Mouse (Mus musculus) retina, postnatal 7 days (tissue): ENCODE measurements around the gene Sft2d2.

Experiments used
- DNase-seq: peaks from one replicate; pipeline ENCODE4 v3.0.0-alpha.2; 2012; ENCODE audit warnings: low read depth, low spot score

The Sft2d2 gene

DNA sequence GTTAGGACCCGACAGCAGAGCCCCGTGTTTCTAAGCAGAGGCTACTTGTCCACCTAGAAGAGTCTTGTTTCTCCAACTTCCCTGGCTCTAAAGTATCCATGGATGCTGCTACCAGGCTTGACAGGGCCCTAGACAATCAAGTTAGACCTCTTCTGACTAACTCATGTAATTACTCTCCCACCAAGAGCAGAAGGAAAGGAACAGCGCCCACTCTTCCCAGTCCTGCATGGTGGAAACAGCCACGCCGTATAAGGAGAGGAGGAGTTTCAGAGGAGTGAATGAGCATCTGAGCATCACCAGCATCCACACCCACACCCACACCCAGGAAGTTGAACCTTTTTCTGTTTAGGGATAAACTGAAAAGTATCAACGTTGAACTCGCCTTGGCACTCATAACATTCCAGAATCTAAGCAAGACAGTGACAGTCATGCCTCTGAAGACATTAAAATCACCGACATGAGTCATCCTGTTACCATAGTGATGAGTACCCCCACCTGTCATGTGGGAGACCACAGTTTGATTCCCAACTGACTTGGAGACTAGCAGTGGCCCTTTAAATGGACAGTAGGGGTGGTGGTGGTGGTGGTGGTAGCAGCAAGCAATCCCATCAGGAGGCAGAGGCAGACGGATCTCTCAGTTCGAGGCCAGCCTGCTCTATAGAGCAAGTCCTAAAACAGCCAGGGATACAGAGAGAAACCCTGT is 3.5 kb downstream of the Sft2d2 start:
- DNase-seq: no peak

GRCm38 (mm10) chr1:165190068-165190467 is 4.2 kb downstream of the Sft2d2 start:
- DNase-seq: no peak

DNA sequence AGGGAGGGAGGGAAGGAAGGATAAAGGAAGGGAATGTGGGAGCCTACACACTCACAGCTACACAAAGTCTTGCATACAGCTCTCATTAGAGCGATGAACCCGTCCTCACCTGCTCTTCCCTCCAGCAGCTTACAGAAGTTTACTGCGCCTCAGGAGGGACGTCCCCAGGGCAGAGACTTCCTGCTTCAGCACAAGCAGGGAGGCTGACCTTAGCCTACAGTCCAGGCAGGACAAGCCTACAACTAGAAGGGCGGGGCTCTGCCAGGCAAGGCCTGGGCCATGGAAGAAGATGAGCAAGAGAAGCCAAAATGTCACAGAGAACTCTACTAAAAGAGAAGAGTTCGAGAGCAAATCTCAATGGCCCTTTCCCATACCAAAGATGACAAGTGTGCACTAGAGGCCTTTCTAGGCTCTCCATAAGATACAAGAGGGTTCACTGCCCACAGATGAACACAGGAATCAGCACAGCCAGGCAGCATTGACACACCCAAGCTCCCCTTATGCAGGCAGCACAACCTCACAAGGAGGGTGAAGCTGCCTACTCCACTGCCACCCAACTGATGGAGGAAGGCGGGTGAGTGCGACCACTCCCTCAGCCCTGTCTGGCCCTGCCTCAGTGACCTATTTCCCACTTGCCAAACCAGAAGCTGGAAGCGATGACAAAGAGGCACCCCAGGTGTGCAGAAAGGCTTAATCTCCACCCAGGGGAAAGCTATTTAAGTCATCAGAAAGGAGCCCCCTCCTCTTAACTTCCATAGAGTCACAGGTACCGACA is 5.2 kb downstream of the Sft2d2 start:
- no peak for DNase-seq

GRCm38 (mm10) chr1:165187357-165187756 is 6.9 kb downstream of the Sft2d2 start:
- no peak for DNase-seq

DNA sequence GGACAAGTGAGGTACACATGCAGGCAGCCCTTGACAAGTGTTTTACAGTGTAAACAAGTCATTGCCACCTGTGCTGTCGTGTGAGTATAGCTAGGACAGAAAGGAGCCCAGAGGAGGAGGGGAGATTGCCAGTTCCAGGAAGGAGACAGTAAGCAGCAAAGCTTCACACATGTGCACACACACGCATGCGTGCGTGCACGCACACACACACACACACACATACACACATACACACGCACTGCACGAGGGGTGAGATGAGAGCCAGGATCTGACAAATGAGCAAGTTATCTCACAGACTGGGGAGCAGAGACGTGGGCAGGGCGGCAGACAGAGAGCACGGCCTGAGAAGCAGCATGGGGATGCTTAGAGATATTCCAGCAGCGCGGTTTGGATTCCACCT is 7.7 kb downstream of the Sft2d2 start:
- no peak for DNase-seq

DNA sequence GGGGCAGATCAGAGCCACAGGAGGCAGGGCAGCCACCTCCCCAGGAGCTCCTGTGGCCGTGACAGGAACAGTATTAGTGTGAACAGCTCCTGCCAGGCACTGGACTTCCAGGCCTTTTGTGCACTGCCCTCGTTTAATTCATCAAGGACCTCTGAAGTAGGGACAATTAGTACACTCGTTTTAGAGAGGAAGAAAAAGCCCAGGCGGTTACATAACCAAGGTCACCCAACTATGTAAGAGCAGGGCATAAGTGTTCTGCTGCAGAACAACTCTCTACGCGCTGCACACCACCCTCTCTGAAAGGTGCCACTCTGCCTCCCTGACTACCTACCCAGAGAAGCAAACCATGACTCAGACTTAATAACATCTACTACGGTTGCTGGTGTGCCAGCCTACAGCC is 9.1 kb downstream of the Sft2d2 start:
- DNase-seq: no peak

GRCm38 (mm10) chr1:165184178-165184577 is 10.1 kb downstream of the Sft2d2 start:
- no peak for DNase-seq

DNA sequence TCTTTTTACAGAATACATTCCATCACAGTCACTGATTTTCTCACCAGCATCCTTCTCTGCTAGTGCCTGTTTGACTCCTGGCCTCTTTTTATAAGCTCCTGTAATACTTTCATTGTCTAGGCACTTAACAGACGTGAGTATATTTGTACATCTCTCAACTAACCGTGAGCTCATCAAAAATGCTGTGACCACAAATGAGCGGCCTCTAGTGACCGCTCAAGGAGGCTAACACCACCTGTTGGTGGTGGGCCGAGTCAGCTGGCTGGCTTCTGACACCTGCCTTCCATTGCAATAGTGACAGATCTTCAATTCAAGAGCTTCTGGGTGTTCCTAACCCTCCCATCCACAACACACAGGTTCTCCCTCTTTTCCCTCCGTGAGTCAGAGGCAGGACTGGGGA is 10.8 kb downstream of the Sft2d2 start:
- no peak for DNase-seq

DNA sequence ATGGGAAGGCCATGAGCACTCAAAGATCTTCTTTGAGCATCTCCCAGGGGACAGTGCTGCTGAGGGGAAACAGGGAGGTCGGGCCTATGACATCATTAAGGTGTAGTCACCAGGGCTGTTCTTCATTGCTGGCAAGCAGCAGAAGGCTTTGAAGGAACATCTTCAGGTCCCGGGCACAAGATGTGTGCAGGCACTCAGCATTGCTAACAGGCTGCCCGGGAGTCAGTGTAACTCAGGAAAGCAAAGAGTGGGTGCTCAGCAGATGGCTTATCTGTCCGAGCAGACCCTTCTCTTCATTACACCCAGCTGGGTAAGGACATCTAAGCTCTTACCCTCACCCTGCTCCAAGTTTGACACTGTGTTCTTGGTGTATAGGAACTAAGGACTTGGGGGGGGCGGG is 14.9 kb downstream of the Sft2d2 start:
- DNase-seq: no peak

DNA sequence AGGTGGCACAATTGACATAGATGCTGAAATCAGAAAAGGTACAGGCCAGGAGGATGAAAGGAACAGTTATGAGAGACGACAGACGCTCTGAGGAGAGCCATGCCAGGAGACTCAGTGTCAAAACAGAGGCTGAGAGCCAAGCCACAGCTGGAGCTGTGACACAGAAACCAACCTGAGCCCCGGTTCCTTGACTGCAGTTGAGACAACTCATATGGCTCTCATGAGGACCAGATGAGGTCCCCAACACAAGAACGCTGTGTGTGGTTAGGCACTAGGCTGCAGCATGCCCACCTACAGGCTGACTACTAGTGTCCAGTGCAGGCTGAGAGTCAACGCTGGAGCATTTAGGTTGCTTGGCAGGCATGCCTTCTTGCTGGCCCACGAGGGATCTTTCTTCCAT is 16.2 kb downstream of the Sft2d2 start:
- DNase-seq: no peak

DNA sequence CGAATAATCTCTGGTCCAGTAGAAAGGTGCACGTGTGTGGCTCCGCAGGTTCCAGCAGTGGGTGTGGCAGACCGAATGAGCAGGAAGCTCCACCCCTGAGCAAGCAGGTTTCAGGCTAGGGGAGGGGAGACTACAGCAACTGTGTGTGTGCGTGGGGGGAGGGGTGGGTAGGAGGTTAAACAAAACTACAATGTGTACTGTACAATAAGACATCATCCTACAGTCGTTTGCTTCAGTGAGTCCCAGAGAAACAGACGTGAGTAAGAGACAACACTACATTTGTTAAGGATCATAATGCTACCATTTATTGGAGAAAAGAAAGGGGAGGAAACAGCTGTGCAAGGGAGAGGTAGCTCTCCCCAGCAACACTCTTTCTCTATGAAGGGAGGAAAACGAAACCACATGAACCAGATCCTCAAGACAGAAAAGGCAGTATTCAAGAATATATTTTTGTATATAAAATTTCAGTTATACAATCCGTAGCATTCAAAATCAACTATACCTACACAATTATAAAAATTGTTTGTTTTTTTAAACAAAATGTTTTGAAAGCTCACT is 20.1 kb downstream of the Sft2d2 start:
- no peak for DNase-seq

- DNase-seq: no peak
These were observed 23.0 kb downstream of the Sft2d2 start for GRCm38 (mm10) chr1:165171277-165171676.

GRCm38 (mm10) chr1:165170157-165170556 is 24.1 kb downstream of the Sft2d2 start:
- DNase-seq: no peak

DNA sequence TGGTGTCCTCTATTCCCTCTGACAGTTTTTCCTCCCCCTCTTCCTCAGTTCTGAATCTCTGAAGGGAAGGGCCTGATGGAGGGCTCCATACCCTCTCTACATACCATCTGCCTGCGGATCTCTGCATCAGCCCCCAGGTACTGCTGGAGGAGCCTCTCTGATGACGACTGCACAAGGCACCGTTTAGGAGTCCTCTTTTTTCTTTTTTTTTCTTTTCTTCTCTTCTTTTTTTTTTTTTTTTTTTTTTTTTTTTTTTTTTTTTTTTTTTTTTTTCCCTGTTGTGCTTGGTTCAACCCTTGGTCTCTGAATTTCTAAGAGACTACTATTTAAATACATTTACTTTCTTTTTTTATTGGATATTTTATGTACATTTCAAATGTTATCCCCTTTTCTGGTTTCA is 24.8 kb downstream of the Sft2d2 start:
- DNase-seq: no peak

- DNase-seq: no peak
These were observed 29.3 kb downstream of the Sft2d2 start for GRCm38 (mm10) chr1:165164920-165165319.

GRCm38 (mm10) chr1:165160723-165161405 is 33.4 kb downstream of the Sft2d2 start, which contains the start of gene Tbx19:
Tbx19 (minus strand) TSS chr1:165160773.
- DNase-seq: no peak

DNA sequence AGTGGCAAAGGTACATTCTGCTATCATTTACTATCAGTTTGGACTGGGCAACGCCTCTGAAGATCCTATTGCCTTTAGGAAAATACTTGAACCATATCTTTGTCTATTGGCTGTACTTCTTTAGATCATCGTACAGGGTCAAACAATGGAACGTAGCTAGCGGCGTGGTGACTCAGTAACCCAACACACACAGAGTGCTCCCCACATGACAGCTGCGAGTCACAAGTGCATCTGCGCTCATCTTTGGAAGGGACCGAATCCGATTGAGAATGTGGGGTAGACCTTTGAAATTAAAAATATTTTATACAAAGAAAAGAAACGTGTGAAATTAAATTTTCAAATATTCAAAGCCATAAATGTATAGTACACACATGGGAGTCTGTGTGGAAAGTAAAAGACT is 35.4 kb downstream of the Sft2d2 start:
- no peak for DNase-seq

DNA sequence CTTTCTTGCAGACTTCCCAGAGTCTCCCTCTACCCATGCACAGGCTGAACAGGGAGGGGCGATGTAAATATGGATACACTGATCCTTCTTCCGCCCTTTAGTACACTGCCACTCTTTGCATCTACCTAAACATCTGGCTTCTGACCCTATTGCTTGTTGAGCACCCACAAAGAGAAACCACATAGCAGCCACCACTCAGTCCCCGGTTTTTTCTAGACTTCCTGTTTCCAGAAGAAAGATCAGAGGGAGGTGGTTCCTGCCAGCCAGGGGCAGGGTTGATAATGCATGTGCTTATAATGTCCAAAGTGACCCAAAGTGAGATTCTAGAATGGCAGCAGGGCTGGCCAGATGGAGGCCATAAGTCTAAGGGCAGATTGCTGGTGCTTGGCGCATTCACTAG is 40.1 kb downstream of the Sft2d2 start:
- no peak for DNase-seq

GRCm38 (mm10) chr1:165151216-165151615 is 43.0 kb downstream of the Sft2d2 start:
- no peak for DNase-seq

DNA sequence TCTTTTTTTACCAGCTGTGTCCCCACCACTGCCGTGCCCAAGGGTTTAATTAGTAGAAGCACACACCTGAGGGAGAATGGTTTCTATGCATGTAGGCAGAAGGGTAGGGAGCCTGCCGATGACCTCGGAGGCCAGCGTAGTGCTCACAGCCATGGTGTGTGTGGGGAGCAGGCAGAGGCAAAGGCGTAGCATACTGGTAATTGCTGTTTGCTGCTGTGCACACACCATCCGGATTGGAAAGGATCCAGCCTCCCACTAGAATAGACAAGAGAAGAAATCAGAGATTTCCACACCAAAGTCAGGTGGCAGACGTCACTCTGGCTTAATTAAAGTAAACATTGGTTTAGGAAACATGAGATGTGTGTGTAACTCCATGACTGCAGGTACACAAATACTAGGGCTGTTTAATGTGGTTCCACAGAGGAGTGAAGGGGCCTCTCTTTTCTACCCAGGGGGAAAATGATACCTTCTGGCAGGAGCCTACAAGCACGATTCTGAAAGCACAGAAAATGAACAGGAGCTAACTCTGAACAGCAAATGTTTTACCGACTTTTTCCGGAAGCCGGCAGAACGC is 51.8 kb downstream of the Sft2d2 start:
- DNase-seq: no peak

DNA sequence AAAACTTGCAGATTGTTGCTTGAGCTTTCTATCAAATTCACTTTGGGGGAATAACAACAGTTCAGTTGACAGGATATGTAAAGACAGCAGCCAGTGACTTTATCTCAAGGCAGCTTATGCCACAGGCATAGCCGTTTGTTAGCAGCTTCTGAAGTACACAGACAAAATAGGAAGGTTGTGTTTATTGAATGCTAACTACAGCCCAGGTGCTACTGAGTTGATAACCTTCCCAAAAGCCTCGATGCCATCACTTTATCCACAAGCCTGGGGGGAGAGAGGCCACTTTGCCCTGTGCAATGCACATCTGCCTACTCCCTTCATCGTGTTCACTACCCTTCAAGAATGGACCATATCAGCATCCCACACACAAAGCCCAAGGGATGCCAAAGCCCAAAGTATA is 54.0 kb downstream of the Sft2d2 start:
- no peak for DNase-seq

DNA sequence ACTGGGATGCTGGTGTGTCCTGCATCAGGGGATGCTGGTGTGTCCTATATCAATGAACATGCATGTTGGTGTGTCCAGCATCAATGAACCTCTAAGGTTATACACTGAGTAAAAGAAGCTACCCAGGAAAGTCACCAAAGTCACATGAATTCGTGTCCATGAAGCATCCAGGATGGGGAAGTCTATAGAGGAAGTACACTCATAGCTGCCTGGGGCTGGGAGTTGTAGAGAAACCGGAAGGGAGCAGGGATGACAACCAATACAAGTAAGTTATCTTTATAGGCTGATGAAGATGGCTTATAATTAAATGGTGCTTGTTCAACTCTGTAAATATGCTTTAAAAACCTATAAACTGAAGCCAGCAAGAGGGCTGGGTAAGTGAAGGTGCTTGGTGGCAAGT is 60.4 kb downstream of the Sft2d2 start:
- no peak for DNase-seq
